Mouse (Mus musculus): ENCODE data around the gene Agbl4. TPM values are rescaled to one million over a fixed set of nuclear protein-coding genes. Genes with fewer than 3 reads are reported as not detected.

The Agbl4 gene
- polyA plus RNA-seq, 1 experiment from 2014 or later: 0.47 TPM

- Histone ChIP-seq H3K9ac (ENCODE audit: low read length) (no peak overlapping the region), H3K9me3 (ENCODE audit: control insufficient read depth, low read length) (no peaks in the 10 kb centered on the region), H3K27ac (replicated peaks; ENCODE audit: low read depth, low read length) (no peak overlapping the region), H3K4me2 (ENCODE audit: low read depth, severe bottlenecking) (no peak overlapping the region), H3K4me1 (ENCODE audit: control insufficient read depth, insufficient read depth, low read length) (no peaks in the 10 kb centered on the region), H3K27me3 (ENCODE audit: control insufficient read depth, insufficient read depth, low read length) (no peaks in the 10 kb centered on the region), H3K36me3 (ENCODE audit: control insufficient read depth, insufficient read depth, low read length) (no peaks in the 10 kb centered on the region), H3K4me3 (ENCODE audit: low read depth, low read length) (no peak overlapping the region)
- no peak for DNase-seq (ENCODE audit: low spot score)
- WGBS: 69% methylated on average over 4 of the region's 4 CpGs
- ATAC-seq (ENCODE audit: insufficient number of reproducible peaks, low FRiP score, low TSS enrichment, low read depth): no peak
These were observed 858.0 kb downstream of the Agbl4 start for GRCm38 (mm10) chr4:111255499-111255898.

- no peak overlapping the region for H3K4me3 ChIP-seq (ENCODE audit: low read depth, low read length)
- H3K36me3 ChIP-seq (ENCODE audit: control insufficient read depth, insufficient read depth, low read length): no peaks in the 10 kb centered on the region
- DNase-seq (ENCODE audit: low spot score) (no peak), ATAC-seq (ENCODE audit: insufficient number of reproducible peaks, low FRiP score, low TSS enrichment, low read depth) (no peak)
- no peak overlapping the region for H3K27ac ChIP-seq (replicated peaks; ENCODE audit: low read depth, low read length)
- H3K9me3 ChIP-seq (ENCODE audit: control insufficient read depth, low read length): no peaks in the 10 kb centered on the region
- H3K4me1 ChIP-seq (ENCODE audit: control insufficient read depth, insufficient read depth, low read length): no peaks in the 10 kb centered on the region
- H3K27me3 ChIP-seq (ENCODE audit: control insufficient read depth, insufficient read depth, low read length): no peaks in the 10 kb centered on the region
- H3K9ac ChIP-seq (ENCODE audit: low read length): no peak overlapping the region
- no peak overlapping the region for H3K4me2 ChIP-seq (ENCODE audit: low read depth, severe bottlenecking)
These were observed 859.5 kb downstream of the Agbl4 start for GRCm38 (mm10) chr4:111256931-111257330.

- H3K9me3 ChIP-seq (ENCODE audit: control insufficient read depth, low read length): no peaks in the 10 kb centered on the region
- WGBS: 84% methylated on average over 2 of the region's 2 CpGs
These were observed 883.5 kb downstream of the Agbl4 start for GRCm38 (mm10) chr4:111280936-111281335.

GRCm38 (mm10) chr4:111281836-111282235 is 884.4 kb downstream of the Agbl4 start:
- Histone ChIP-seq H3K9ac (ENCODE audit: low read length) (no peak overlapping the region), H3K4me2 (ENCODE audit: low read depth, severe bottlenecking) (no peak overlapping the region), H3K36me3 (ENCODE audit: control insufficient read depth, insufficient read depth, low read length) (no peaks in the 10 kb centered on the region), H3K4me1 (ENCODE audit: control insufficient read depth, insufficient read depth, low read length) (no peaks in the 10 kb centered on the region), H3K27me3 (ENCODE audit: control insufficient read depth, insufficient read depth, low read length) (no peaks in the 10 kb centered on the region), H3K4me3 (ENCODE audit: low read depth, low read length) (no peak overlapping the region), H3K9me3 (ENCODE audit: control insufficient read depth, low read length) (no peaks in the 10 kb centered on the region), H3K27ac (replicated peaks; ENCODE audit: low read depth, low read length) (no peak overlapping the region)
- no peak for ATAC-seq (ENCODE audit: insufficient number of reproducible peaks, low FRiP score, low TSS enrichment, low read depth)
- WGBS: 89% methylated on average over 4 of the region's 4 CpGs
- DNase-seq (ENCODE audit: low spot score): no peak

More at GRCm38 (mm10) chr4:111280936-111281335, 883.5 kb downstream of the Agbl4 start:
- Histone ChIP-seq H3K4me1 (ENCODE audit: control insufficient read depth, insufficient read depth, low read length) (no peaks in the 10 kb centered on the region), H3K27ac (replicated peaks; ENCODE audit: low read depth, low read length) (no peak overlapping the region), H3K27me3 (ENCODE audit: control insufficient read depth, insufficient read depth, low read length) (no peaks in the 10 kb centered on the region), H3K36me3 (ENCODE audit: control insufficient read depth, insufficient read depth, low read length) (no peaks in the 10 kb centered on the region), H3K9ac (ENCODE audit: low read length) (no peak overlapping the region), H3K4me2 (ENCODE audit: low read depth, severe bottlenecking) (no peak overlapping the region), H3K4me3 (ENCODE audit: low read depth, low read length) (no peak overlapping the region)
- no peak for DNase-seq (ENCODE audit: low spot score)
- ATAC-seq (ENCODE audit: insufficient number of reproducible peaks, low FRiP score, low TSS enrichment, low read depth): no peak

GRCm38 (mm10) chr4:111284625-111285024 is 887.2 kb downstream of the Agbl4 start:
- H3K27ac ChIP-seq (replicated peaks; ENCODE audit: low read depth, low read length): no peak overlapping the region
- H3K9me3 ChIP-seq (ENCODE audit: control insufficient read depth, low read length): no peaks in the 10 kb centered on the region
- no peak for DNase-seq (ENCODE audit: low spot score)
- ATAC-seq (ENCODE audit: insufficient number of reproducible peaks, low FRiP score, low TSS enrichment, low read depth): no peak
- H3K4me1 ChIP-seq (ENCODE audit: control insufficient read depth, insufficient read depth, low read length): no peaks in the 10 kb centered on the region
- H3K27me3 ChIP-seq (ENCODE audit: control insufficient read depth, insufficient read depth, low read length): no peaks in the 10 kb centered on the region
- 86% methylated on average over 2 of the region's 2 CpGs for WGBS
- H3K4me3 ChIP-seq (ENCODE audit: low read depth, low read length): no peak overlapping the region
- H3K9ac ChIP-seq (ENCODE audit: low read length): no peak overlapping the region
- no peak overlapping the region for H3K4me2 ChIP-seq (ENCODE audit: low read depth, severe bottlenecking)
- H3K36me3 ChIP-seq (ENCODE audit: control insufficient read depth, insufficient read depth, low read length): no peaks in the 10 kb centered on the region

- H3K9ac ChIP-seq (ENCODE audit: low read length): no peak overlapping the region
- H3K4me1 ChIP-seq (ENCODE audit: control insufficient read depth, insufficient read depth, low read length): no peaks in the 10 kb centered on the region
- no peak overlapping the region for H3K27ac ChIP-seq (replicated peaks; ENCODE audit: low read depth, low read length)
- H3K9me3 ChIP-seq (ENCODE audit: control insufficient read depth, low read length): no peaks in the 10 kb centered on the region
- no peak overlapping the region for H3K4me2 ChIP-seq (ENCODE audit: low read depth, severe bottlenecking)
- no peaks in the 10 kb centered on the region for H3K36me3 ChIP-seq (ENCODE audit: control insufficient read depth, insufficient read depth, low read length)
- no peaks in the 10 kb centered on the region for H3K27me3 ChIP-seq (ENCODE audit: control insufficient read depth, insufficient read depth, low read length)
- no peak for DNase-seq (ENCODE audit: low spot score)
- 72% methylated on average over 3 of the region's 3 CpGs for WGBS
- no peak for ATAC-seq (ENCODE audit: insufficient number of reproducible peaks, low FRiP score, low TSS enrichment, low read depth)
- H3K4me3 ChIP-seq (ENCODE audit: low read depth, low read length): no peak overlapping the region
These were observed 897.2 kb downstream of the Agbl4 start for GRCm38 (mm10) chr4:111294528-111295241.

- H3K27ac ChIP-seq (replicated peaks; ENCODE audit: low read depth, low read length): no peak overlapping the region
- no peaks in the 10 kb centered on the region for H3K9me3 ChIP-seq (ENCODE audit: control insufficient read depth, low read length)
- no peak overlapping the region for H3K4me3 ChIP-seq (ENCODE audit: low read depth, low read length)
- H3K4me2 ChIP-seq (ENCODE audit: low read depth, severe bottlenecking): no peak overlapping the region
- no peaks in the 10 kb centered on the region for H3K36me3 ChIP-seq (ENCODE audit: control insufficient read depth, insufficient read depth, low read length)
- WGBS: 85% methylated on average over 1 of the region's 1 CpGs
- H3K27me3 ChIP-seq (ENCODE audit: control insufficient read depth, insufficient read depth, low read length): no peaks in the 10 kb centered on the region
- H3K4me1 ChIP-seq (ENCODE audit: control insufficient read depth, insufficient read depth, low read length): no peaks in the 10 kb centered on the region
- DNase-seq (ENCODE audit: low spot score) (no peak), ATAC-seq (ENCODE audit: insufficient number of reproducible peaks, low FRiP score, low TSS enrichment, low read depth) (no peak)
- no peak overlapping the region for H3K9ac ChIP-seq (ENCODE audit: low read length)
These were observed 909.1 kb downstream of the Agbl4 start for GRCm38 (mm10) chr4:111306518-111306917.

- Histone ChIP-seq H3K4me2 (ENCODE audit: low read depth, severe bottlenecking) (no peak overlapping the region), H3K4me3 (ENCODE audit: low read depth, low read length) (no peak overlapping the region), H3K4me1 (ENCODE audit: control insufficient read depth, insufficient read depth, low read length) (no peaks in the 10 kb centered on the region), H3K36me3 (ENCODE audit: control insufficient read depth, insufficient read depth, low read length) (no peaks in the 10 kb centered on the region), H3K9me3 (ENCODE audit: control insufficient read depth, low read length) (no peaks in the 10 kb centered on the region), H3K27ac (replicated peaks; ENCODE audit: low read depth, low read length) (no peak overlapping the region), H3K27me3 (ENCODE audit: control insufficient read depth, insufficient read depth, low read length) (no peaks in the 10 kb centered on the region), H3K9ac (ENCODE audit: low read length) (no peak overlapping the region)
- ATAC-seq (ENCODE audit: insufficient number of reproducible peaks, low FRiP score, low TSS enrichment, low read depth): no peak
- DNase-seq (ENCODE audit: low spot score): no peak
- WGBS: 73% methylated on average over 7 of the region's 7 CpGs
These were observed 909.7 kb downstream of the Agbl4 start for GRCm38 (mm10) chr4:111307166-111307565.

GRCm38 (mm10) chr4:111307633-111308032 is 910.2 kb downstream of the Agbl4 start:
- Histone ChIP-seq H3K27me3 (ENCODE audit: control insufficient read depth, insufficient read depth, low read length) (no peaks in the 10 kb centered on the region), H3K4me1 (ENCODE audit: control insufficient read depth, insufficient read depth, low read length) (no peaks in the 10 kb centered on the region), H3K27ac (replicated peaks; ENCODE audit: low read depth, low read length) (no peak overlapping the region), H3K4me3 (ENCODE audit: low read depth, low read length) (no peak overlapping the region), H3K9ac (ENCODE audit: low read length) (no peak overlapping the region), H3K36me3 (ENCODE audit: control insufficient read depth, insufficient read depth, low read length) (no peaks in the 10 kb centered on the region), H3K9me3 (ENCODE audit: control insufficient read depth, low read length) (no peaks in the 10 kb centered on the region), H3K4me2 (ENCODE audit: low read depth, severe bottlenecking) (no peak overlapping the region)
- DNase-seq (ENCODE audit: low spot score) (no peak), ATAC-seq (ENCODE audit: insufficient number of reproducible peaks, low FRiP score, low TSS enrichment, low read depth) (no peak)
- WGBS: 76% methylated on average over 5 of the region's 5 CpGs
